Mouse (Mus musculus) c-Kit-negative CD71-positive TER-119-positive erythroid progenitor cells, embryonic 14.5 days (primary cell): ENCODE measurements around the gene Gm379.

ENCODE experiments used
- DNase-seq: peaks from one replicate; pipeline ENCODE4 v3.0.0-alpha.2; 2013; ENCODE audit warnings: low read depth, low spot score

Gm379 gene

GRCm38 (mm10) chrX:108664885-108665284 is at the start of gene Gm379:
Gene Gm379, minus strand, starts transcription at chrX:108664891.
- no peak for DNase-seq

- DNase-seq, result no peak
These were observed 39.6 kb upstream of the Gm379 start for GRCm38 (mm10) chrX:108704312-108704711.

GRCm38 (mm10) chrX:108668868-108669267 is 4.2 kb upstream of the Gm379 start:
- no peak for DNase-seq

- no peak for DNase-seq
These were observed 42.7 kb downstream of the Gm379 start for GRCm38 (mm10) chrX:108621991-108622390.

- no peak for DNase-seq
These were observed 43.8 kb downstream of the Gm379 start for GRCm38 (mm10) chrX:108620886-108621285.
